Comparison of ENCODE assay signal across 8 mouse cellular contexts in the genomic region with DNA sequence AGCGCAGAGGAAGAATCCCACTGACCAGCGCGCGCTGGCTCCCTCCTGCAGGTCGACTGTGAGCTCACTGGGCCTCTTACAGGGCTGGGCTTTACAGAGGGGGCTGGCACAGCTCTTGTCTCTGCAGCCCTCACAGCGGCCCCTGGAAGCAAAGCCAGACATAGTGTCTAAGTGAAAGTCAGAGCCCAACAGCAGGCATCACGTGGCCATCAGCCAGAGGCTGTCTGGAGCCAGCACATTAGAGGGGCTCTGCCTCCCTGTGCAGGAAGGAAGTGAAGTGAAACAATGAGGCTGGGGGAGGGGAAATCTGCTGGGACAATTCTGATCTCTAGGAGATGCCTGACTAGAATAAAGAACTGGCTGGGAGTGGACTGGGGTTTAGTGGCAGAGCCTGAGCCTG. TPM values are rescaled to one million over a fixed set of nuclear protein-coding genes. Genes with fewer than 3 reads are reported as not detected.
DNase-seq lines count a peak whose midpoint lies in the region; ATAC-seq and TF ChIP-seq lines count a peak whose summit lies in the region.

No protein-coding gene starts in this region.

- TF ChIP-seq POLR2A in bone marrow macrophage, adult 2 months (IDR thresholded peaks at IDR 0.05; ENCODE audit: borderline replicate concordance, low read depth, low read length), result no peak

- no peak for TF ChIP-seq CTCF in bone marrow macrophage, adult 2 months (IDR thresholded peaks at IDR 0.05; ENCODE audit: low read depth, low read length)
- TF ChIP-seq CTCF in intestine, postnatal 0 days (IDR thresholded peaks at IDR 0.05; ENCODE audit: low read depth), result 0 out of 2 replicates have a peak, but pooled peaks have one; percentile 28

- no peaks in the 10 kb centered on the region for H3K9me3 ChIP-seq in intestine, postnatal 0 days (ENCODE audit: control insufficient read depth)
- no peaks in the 10 kb centered on the region for H3K9me3 ChIP-seq in liver, embryonic 12.5 days (replicated peaks)

- H3K27ac ChIP-seq in bone marrow macrophage, adult 2 months (ENCODE audit: insufficient read depth, low read depth, low read length), result peak overlapping the region; percentile 82
- H3K27ac ChIP-seq in intestine, postnatal 0 days (ENCODE audit: low read depth, low read length), result 0 out of 2 replicates have a peak overlapping the region, but pooled peaks have one; percentile 0
- H3K27ac ChIP-seq in liver, embryonic 12.5 days, result peak overlapping the region; percentile 75

- 22% methylated on average over 7 of the region's 7 CpGs for WGBS in intestine, postnatal 0 days
- WGBS in liver, embryonic 12.5 days (ENCODE audit: insufficient replicate concordance), result 8% methylated on average over 7 of the region's 7 CpGs

- DNase-seq in gastrocnemius, postnatal 10 days, result peak; percentile 55
- DNase-seq in gastrocnemius, adult 18-20 months (ENCODE audit: low spot score), result no peak
- DNase-seq in heart, adult 18-20 months, result peak; percentile 53 to 77
- DNase-seq in neural tube, embryonic 10.5 days (ENCODE audit: extremely low spot score, low spot score), result peak; percentile 75
- peak; percentile 71 for DNase-seq in thymus, postnatal 25 days

- no peaks in the 10 kb centered on the region for H3K27me3 ChIP-seq in intestine, postnatal 0 days (replicated peaks; ENCODE audit: control insufficient read depth, insufficient read depth, low read length)
- H3K27me3 ChIP-seq in liver, embryonic 12.5 days (replicated peaks), result no peaks in the 10 kb centered on the region

- no peaks in the 10 kb centered on the region for H3K36me3 ChIP-seq in intestine, postnatal 0 days (ENCODE audit: control insufficient read depth, insufficient read depth)
- H3K36me3 ChIP-seq in liver, embryonic 12.5 days, result no peaks in the 10 kb centered on the region

- peak overlapping the region; percentile 27 for H3K4me2 ChIP-seq in intestine, postnatal 0 days (replicated peaks; ENCODE audit: low read depth)
- peak overlapping the region; percentile 47 for H3K4me2 ChIP-seq in liver, embryonic 12.5 days

- ATAC-seq in intestine, postnatal 0 days, result peak; percentile 28; the same call in 1 of the 2 replicates
- peak; percentile 43 for ATAC-seq in liver, embryonic 12.5 days

- no peak overlapping the region for H3K9ac ChIP-seq in intestine, postnatal 0 days (ENCODE audit: low read depth, low read length)
- 0 out of 2 replicates have a peak overlapping the region, but pooled peaks have one; percentile 17 for H3K9ac ChIP-seq in liver, embryonic 12.5 days

- peaks cover 59% of the 10 kb centered on the region for H3K4me1 ChIP-seq in bone marrow macrophage, adult 2 months (ENCODE audit: control insufficient read depth, insufficient read depth, low read length)
- no peaks in the 10 kb centered on the region for H3K4me1 ChIP-seq in intestine, postnatal 0 days (replicated peaks; ENCODE audit: control insufficient read depth, insufficient read depth, low read length)
- H3K4me1 ChIP-seq in liver, embryonic 12.5 days, result peaks cover 75% of the 10 kb centered on the region

- peak overlapping the region; percentile 39 for H3K4me3 ChIP-seq in bone marrow macrophage, adult 2 months (ENCODE audit: insufficient read depth, low read length)
- H3K4me3 ChIP-seq in intestine, postnatal 0 days (ENCODE audit: low read depth, low read length), result no peak overlapping the region
- no peak overlapping the region for H3K4me3 ChIP-seq in liver, embryonic 12.5 days

RNA-seq across cellular contexts. Expression of gene Tmem40, which starts 2.0 kb away (rescaled TPM):
- 1 to 10 TPM in 1 of 2 experiments, under 1 TPM in 1; 0.26 to 1.5 TPM for total RNA-seq in gastrocnemius, postnatal 10 days (2021)
- under 1 TPM in 1 of 2 experiments, not detected in 1; 0.43 TPM for total RNA-seq in gastrocnemius, adult 18-20 months (2021)
- polyA plus RNA-seq in bone marrow macrophage, adult 2 months (2012; ENCODE audit: insufficient read depth, insufficient read length, missing spikeins), result not detected in 2 replicates
- total RNA-seq in heart, adult 18-20 months (2021), result under 1 TPM; 0.54 to 0.60 TPM
- 0.17 and 0.43 TPM in 2 replicates for polyA plus RNA-seq in intestine, postnatal 0 days (2015; fragmentation: Nextera tagmentation; extraction: Ambion mirVana)
- polyA plus RNA-seq in liver, embryonic 12.5 days (2016; fragmentation: Nextera tagmentation; extraction: Ambion mirVana), result 29.1 and 32.7 TPM in 2 replicates

RNA-seq across cellular contexts. Expression of gene Cand2, which starts 10.2 kb away (rescaled TPM):
- total RNA-seq in gastrocnemius, postnatal 10 days (2021), result 10 to 100 TPM; 89.1 to 96.7 TPM
- 10 to 100 TPM; 74.8 to 78.7 TPM for total RNA-seq in gastrocnemius, adult 18-20 months (2021)
- polyA plus RNA-seq in bone marrow macrophage, adult 2 months (2012; ENCODE audit: insufficient read depth, insufficient read length, missing spikeins), result 0.39 and 0.40 TPM in 2 replicates
- total RNA-seq in heart, adult 18-20 months (2021), result 10 to 100 TPM; 73.3 to 76.6 TPM
- polyA plus RNA-seq in intestine, postnatal 0 days (2015; fragmentation: Nextera tagmentation; extraction: Ambion mirVana), result 2.2 and 2.4 TPM in 2 replicates
- polyA plus RNA-seq in liver, embryonic 12.5 days (2016; fragmentation: Nextera tagmentation; extraction: Ambion mirVana), result 9.5 and 10.5 TPM in 2 replicates

RNA-seq across cellular contexts. Expression of gene Rpl32, which starts 44.4 kb away (rescaled TPM):
- total RNA-seq in gastrocnemius, postnatal 10 days (2021), result 1,000 to 10,000 TPM; 1,136 to 1,161 TPM
- 100 to 1,000 TPM; 568 to 577 TPM for total RNA-seq in gastrocnemius, adult 18-20 months (2021)
- 2,269 and 2,339 TPM in 2 replicates for polyA plus RNA-seq in bone marrow macrophage, adult 2 months (2012; ENCODE audit: insufficient read depth, insufficient read length, missing spikeins)
- total RNA-seq in heart, adult 18-20 months (2021), result 100 to 1,000 TPM; 616 to 693 TPM
- 1,370 and 1,375 TPM in 2 replicates for polyA plus RNA-seq in intestine, postnatal 0 days (2015; fragmentation: Nextera tagmentation; extraction: Ambion mirVana)
- 1,876 and 1,897 TPM in 2 replicates for polyA plus RNA-seq in liver, embryonic 12.5 days (2016; fragmentation: Nextera tagmentation; extraction: Ambion mirVana)

Comparison
In these comparisons a context has a peak if more than half of its experiments do, and no peak if none do; other contexts are left out.
1. H3K27ac ChIP-seq: peak in every context shown above with its lines; median percentile 82 in bone marrow macrophage, adult 2 months; 75 in liver, embryonic 12.5 days; 0 in intestine, postnatal 0 days.